Mouse (Mus musculus): Measurements from ENCODE around the gene Fxyd3.

Fxyd3 gene

DNA sequence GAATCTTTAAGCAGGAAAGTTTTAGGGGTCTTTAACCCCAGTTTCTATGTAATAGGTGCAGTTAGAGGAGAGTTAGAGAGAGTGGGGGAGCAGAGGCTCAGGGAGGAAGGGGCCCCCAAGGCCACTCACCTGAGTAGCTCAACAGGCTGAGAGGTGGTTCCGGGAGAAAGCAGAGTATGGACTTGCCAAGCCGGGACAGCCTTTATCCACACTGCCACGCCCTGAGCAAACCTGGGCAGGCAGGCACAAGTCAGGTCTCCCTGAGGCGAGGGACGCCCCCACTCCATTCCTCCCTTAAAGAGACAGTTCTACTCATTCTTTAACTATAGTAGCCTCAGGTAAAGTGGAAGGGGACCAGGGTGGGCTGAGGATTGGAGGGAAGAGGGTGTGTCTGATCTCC, at the start of gene Fxyd3:
Fxyd3 (minus strand) TSS at position 213 of the 400 bp plus-strand sequence.
- no peak for DNase-seq (ENCODE audit: low spot score in 2 of 2)

DNA sequence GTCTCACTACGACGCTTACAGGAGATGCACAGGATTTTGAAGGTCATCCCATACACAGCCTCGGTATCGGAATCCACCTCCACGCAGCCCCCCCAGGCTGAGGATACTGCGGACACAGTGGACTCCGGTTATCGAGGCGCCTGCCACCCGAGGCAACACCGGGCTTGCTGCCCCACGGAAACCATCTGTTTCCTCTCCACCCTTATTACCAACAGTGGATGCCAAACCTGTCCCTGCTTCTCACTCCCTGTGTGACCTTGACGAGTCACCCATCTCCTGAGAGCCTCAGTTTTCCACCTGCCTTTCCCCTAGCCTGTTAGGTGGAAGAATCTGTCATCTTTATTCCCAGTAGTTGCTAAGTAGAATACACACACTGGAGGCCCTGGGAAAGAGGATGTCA, 48.6 kb upstream of the Fxyd3 start:
- DNase-seq (ENCODE audit: low spot score in 2 of 2) = no peak

DNA sequence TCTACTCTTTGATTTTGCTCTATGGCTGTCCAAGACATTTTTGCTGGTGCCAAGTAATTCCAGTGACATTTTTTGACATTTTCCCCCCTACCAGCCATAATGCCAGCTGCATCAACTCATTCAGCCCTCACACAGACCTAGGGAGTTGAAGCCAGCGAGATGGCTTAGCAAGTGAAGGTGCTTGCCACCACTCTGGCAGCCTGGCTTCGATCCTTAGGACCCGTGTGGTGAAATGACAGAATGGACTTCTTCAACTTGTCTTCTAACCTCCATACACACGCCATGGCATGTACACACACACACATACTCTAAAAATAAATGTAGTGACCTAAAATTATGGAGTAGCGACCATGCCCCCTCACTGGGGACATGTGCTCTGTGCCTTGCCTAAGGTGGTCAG, 47.9 kb upstream of the Fxyd3 start:
- DNase-seq (ENCODE audit: low spot score in 2 of 2) = no peak

DNA sequence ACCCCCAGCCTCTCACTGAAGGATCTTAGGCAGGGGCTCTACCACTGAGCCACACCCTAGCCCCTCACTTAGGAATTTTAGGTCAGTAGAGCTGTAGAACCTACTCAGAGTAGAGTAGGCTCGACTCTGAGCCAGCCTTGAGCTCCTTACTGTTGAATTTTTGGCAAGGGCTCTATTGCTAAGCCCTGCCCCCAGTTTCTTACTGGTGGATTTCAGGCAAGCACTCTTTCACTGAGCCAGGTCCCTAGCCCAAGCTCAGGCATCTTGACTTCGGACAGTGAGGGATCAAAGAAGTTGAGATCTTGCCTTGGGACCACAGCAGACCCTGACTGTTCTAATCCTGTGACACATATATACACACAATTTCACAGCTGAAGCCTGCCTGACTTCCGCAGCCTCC, 47.2 kb upstream of the Fxyd3 start:
- DNase-seq (ENCODE audit: low spot score in 2 of 2) = no peak

DNA sequence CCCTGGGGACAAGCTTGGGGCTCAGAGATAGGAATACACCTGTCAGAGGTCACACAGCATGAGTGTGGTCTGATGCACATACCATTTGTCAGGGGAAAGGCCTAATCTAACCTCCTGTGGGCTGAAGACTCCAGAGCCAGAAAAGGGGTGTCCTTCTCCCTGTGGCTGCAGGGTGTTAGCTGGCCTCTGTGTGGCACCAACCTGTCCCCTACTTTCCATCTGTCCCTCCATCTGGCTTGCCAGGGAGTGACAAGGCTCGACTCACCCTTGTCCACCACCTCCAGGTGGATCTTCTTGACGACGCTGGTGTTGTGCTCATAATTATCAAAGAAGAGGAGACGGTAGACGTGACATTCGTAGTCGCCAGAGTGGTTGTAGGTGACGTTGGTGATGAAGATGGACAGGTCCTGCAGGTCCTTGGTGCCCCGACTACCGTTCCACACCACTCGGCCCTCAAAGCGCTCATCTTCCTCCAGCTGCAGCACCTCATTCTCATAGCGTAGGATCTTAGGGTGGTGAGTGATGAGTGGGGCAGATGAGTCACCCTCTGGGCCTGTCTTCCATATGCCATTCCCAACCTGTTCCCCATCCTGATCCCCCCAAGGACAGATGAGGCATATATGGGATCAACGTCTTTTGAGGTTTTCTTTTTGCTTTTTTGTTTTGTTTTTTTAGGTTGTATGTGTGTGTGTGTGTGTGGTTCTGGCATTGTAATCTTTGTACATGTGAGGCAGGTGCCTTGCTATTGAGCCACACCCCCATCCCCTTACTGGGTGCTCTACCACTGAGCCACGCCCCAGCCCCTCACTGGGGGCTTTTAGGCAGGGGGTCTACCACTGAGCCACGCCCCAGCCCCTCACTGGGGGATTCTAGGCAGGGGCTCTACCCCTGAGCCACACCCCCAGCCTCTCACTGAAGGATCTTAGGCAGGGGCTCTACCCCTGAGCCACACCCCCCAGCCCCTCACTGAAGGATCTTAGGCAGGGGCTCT, 46.4 kb upstream of the Fxyd3 start:
- DNase-seq (ENCODE audit: low spot score in 2 of 2) = no peak

DNA sequence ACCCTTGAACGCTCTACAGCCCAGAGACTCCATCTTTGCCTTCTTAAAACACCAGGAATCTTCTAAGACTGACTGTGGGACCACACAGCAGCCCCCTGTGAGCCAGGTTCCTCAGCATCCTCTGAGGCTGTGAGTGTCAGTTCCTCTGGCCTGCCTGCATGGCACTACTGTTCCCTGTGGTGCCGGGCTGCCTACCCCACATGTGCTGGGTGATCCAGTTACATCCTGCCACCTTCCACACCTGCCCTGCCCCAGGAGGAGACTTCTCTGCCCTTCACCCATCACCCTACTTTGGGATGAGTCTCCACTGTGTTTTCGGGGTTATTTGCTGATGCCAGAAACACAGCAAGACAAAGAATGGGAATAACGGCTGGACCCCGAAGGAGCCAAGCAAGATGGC, 43.1 kb upstream of the Fxyd3 start:
- no peak for DNase-seq (ENCODE audit: low spot score in 2 of 2)

DNA sequence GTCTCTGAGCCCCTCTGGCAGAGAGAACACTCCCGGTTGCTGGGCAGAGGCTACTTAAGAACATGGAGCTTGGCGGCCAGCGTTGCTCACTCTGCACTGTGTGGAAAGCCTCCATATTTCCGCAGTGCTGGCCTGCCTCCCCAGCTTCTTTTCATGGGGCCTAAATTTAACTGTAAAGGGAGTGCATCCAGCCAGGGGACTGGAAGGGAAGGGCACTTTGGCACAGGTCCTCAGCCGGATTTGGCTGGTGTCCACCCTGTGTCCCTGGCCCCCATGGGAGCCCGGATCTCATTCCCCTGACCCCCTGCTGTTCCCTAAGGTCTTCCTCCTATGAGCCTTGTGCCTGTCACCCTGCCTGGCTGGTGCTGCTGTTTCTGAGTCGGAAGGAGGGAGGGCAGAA, 42.0 kb upstream of the Fxyd3 start:
- no peak for DNase-seq (ENCODE audit: low spot score in 2 of 2)

DNA sequence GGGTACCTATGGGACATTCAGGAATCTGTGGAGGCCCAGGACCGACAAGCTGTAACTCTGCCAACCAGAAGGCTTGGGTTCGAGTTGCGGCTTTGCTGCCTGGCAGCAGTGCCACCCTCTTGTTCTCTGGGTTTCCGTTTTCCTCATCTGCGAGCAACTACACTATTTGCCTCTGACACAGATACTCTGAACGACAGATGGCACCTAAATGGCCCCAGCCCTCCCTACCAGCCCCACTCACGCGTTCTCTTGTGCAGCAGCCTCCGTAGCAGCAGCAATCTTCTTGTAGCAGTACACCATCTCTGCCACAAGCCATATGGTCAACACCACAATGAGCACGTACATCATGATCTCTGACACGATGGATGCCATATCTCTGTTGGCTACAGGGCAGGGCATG, 41.0 kb upstream of the Fxyd3 start:
- no peak for DNase-seq (ENCODE audit: low spot score in 2 of 2)

DNA sequence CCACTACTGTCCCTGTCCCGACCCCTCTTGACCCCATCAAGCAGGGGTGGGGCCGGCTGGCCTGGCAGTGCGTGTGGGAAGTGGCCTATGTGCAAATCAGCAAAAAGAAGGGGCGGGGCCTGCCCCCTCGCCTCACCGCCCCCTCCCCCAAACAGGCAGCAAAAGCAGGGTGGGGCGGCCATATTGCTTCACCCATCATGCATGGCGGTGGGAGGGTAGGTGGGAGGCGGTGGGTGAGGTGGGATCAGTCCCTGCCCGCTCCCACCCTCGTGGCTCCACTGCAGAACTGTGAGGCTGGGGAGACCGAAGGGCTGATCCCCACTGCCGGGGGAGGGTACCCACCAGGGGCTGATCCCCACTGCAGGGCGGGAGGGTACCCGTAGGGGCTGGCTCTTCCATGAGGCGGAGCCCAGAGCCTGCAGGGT, 40.2 kb upstream of the Fxyd3 start:
- no peak for DNase-seq (ENCODE audit: low spot score in 2 of 2)

DNA sequence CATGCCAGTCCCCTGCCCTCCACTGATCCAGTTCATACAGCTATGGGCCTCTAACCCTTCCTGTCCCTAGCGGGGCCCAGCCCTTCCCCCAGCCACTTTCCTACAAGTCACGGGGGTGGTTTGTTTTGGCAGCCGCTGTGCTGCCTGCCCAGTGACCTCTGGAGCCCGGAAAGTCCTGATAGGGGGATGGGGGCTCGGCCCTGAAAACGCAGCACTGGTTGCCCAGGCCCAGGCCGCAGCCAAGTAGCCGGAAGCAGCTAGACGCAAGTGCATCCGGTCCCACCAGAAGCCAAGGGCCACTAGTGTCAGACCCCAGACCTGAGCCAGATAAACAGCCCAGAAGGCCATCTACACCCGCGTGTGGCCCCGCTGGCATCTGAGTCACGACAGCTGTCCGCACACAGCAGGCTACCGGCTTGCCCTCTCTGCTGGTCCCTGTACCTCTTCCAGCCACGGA, 39.1 kb upstream of the Fxyd3 start:
- DNase-seq (ENCODE audit: low spot score in 2 of 2) = no peak

DNA sequence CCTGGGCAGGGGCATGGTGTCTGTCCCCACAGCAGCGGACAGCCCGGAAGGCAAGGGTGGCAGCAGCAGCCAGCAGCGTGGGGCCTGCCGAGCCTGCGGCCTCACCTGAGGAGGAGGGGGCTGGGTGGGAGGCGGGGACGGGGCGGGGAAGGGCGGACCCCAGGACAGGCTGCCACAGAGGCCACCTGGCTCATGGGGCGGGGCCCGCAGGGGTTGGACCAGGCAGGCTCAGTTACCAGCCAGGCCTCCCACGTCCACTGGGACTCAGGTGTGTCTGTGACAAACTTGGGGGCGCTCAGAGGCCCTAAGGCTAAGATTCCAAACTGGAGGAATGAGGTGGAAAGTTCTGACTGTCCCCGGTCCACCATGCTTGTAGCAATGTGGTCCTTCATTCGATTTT, 38.7 kb upstream of the Fxyd3 start, which contains the start of gene Hpn:
Hpn (minus strand) TSS at position 109 of the 400 bp plus-strand sequence.
- no peak for DNase-seq (ENCODE audit: low spot score in 2 of 2)

DNA sequence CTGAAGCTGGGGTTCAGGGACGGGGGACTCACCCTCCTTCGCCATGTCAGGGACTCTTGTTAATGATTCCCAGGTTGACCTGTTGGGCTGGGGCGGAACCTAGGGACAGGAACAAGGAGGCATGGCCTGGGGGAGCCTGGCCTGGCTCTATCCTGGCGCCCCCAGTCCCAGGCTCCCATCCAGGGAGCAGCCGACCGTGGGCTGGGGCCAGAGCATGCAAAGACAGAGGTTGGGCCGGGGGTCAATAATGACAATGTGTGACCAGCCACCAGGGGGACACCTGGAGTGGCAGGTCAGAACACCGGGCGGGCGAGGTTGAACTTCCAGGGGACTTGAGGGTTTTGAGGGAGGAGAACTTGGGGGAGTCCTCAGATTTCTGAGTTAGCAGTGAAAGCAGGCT, 38.1 kb upstream of the Fxyd3 start:
- DNase-seq (ENCODE audit: low spot score in 2 of 2) = no peak

DNA sequence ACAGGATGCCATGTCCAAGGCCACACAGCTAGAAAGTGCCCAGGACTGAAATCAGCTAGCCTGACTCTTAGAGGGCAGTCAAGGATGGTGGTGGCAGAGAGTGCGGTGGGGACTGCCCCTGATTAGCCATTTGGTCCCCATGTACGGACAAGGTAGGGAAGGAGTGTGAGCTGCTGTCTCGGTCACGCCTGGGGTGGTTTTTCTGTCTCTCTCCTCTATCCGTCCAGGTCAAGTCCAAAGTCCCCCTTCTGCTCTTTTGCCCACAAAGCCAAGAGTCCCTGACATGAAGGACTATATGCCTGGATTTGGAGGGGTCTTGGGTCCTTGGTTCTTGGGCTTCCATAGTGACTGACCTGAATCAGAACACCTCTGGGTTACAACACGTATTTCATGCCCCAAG, 37.3 kb upstream of the Fxyd3 start:
- DNase-seq (ENCODE audit: low spot score in 2 of 2) = no peak

DNA sequence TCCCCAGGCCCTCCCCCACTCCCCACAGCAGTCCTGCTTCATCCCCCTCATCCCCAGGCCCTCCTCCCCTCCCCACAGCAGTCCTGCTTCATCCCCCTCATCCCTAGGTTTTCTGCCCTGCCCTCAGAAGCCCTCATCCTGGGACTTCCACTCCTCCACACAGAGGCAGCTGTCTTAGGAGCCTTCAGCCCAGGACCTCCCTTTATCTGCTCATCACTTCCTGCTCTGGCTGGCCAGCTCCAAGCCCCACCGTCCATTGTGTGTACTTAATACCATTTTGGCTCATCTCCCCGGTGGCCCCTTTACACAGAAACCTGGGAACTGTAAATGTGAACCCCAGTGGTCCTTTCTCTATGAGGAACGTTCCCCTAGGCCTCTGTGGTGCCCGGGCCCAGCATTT, 35.5 kb upstream of the Fxyd3 start:
- DNase-seq (ENCODE audit: low spot score in 2 of 2) = no peak

DNA sequence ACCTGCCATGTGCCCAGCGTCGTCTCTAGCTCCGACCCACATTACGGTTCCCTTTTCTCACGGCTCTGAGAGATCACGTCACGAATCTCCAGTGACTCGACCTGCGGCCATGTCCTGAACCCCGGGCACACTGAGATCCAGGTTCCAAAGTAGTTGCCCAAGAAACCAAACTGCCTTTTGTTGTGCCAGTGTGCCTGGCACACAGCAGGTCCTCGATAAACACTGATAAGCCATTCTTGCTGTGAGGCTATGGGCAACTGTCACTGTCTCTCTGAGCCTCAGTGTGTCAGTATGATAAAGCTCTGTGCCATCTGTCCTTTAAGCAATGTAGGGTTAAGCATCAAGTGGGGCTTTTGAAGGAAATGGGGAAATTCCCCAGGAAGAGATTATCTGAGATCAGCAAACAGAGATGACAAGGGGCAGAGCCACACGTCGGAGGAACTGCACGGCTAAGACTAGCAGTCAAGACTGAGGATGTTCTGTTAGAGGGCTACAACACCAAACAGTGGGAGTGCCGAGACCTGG, 34.4 kb upstream of the Fxyd3 start:
- DNase-seq (ENCODE audit: low spot score in 2 of 2) = no peak

DNA sequence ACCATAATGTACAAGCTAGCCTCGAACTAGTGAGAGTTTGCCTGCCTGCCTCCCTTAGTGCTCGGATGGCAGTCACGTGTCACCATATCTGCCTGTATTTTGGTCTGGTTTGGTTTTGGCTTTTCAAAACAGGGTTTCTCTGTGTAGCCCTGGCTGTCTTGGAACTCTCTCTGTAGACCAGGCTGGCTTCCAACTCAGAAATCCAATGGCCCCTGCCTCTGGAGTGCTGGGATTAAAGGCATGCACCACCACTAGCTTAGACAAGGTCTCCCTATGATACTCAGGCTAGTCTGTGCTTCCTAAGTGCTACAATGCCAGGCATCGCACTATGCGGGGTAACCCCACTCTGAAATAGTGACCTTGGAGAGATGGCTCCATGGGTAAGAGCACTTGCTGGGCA, 33.3 kb upstream of the Fxyd3 start:
- no peak for DNase-seq (ENCODE audit: low spot score in 2 of 2)

DNA sequence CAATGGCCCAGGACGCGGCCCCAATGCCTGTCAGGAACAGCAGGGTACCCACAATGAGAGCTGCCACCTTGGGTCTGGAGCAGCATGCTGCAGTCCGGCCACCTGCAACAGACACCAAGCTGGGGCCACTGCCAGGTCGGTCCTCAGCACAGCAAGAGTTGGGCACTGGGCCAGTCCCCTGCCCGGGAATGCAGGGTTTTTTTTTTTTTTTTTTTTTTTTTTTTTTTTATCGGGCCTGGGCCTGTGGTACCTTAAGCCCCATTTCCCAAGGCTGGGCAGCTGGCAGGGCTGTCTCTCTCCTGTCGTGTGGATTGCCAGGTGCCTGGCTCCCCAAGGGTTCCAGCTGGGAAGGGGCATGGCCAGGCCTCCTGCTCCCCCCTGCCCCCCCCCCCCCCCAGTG, 32.6 kb upstream of the Fxyd3 start:
- DNase-seq (ENCODE audit: low spot score in 2 of 2) = no peak

DNA sequence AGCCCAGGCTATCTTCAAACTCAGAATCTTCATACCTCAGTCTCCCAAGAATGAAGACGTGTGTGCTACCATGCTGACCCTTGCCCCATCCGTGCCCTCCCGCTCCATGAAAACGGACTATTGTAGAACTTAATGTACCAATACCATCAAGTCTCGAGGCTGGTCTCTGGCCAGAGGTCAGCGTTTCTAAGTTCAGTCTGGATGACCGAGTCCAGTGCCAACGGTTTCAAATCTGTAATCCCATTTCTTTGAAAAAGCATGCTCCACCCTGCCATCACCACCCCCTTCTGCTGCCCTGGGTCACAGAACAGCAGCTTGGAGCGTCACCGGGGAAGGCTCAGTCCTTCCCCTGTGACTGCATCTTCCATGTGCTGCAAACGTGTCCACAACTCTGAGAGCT, 31.3 kb upstream of the Fxyd3 start:
- no peak for DNase-seq (ENCODE audit: low spot score in 2 of 2)

DNA sequence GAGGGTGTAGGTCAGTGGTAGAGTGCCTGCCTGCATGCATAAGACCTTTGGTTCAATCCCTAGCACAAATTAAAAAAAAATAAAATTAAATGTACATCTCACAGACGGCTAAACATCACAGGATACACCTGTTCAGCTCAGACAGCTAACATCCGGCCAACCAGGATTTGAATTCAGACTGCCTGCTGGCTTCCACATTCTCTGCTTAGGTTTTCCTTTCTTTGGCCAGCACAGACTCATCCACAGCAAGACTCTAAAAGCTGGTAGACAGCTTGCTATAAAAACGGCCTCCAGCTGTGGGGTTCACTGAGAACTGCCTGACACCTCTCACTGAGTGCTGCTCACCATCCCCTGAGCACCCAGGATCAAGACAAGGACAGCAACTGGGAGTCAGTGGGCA, 29.7 kb upstream of the Fxyd3 start:
- DNase-seq (ENCODE audit: low spot score in 2 of 2) = no peak

DNA sequence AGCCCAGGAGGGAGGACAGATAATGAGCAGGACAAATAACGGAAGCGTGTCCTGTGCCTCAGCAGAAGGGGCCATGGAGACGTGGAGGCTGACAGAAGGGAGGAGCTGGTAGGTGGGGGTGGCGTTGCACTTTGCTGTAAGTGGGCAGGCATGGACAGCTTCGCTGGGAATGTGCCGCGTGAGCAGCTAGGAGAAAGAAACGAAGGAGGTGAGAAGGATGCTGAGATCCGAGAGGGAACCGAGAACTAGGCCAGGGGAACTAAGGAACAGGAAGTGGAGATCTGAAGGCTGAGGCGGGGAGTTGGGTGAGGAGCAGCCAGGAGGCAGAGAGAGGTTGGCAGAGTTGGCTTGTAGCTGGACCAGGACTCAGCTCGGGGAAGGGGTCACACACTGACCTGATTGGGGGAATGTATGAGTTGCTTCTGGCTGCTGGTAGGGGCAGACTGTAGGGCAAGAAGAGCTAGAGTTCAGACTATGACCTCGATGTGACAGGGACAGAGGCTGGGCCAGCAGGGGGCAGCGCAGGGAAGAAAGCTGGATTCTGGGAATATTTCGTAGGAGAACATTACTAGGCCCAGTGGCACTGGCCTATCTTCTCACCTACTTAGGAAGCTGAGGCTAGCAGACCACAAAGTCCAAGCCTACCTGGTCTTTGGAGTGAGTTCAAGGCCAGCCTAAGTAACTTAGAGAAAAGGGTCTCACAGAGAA, 28.7 kb upstream of the Fxyd3 start:
- DNase-seq (ENCODE audit: low spot score in 2 of 2) = no peak

DNA sequence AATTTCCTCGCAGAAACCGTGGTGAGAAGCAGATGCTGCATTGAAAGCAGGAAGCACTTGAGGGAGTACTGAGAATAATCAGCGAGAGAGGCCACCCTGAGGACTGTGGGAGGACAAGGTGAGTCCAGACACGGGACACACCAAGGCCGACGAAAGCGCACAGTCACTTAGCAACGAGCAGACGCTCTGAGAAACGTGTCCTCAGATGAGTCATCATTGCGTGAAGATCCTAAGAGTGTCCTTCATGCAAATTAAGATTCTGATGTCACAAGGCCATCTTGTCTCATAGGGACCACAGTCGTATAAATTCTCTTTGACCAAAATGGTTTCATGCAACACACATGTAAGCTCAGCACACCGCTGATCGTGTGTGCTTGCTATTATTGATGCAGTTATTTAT, 24.3 kb upstream of the Fxyd3 start:
- DNase-seq (ENCODE audit: low spot score in 2 of 2) = no peak

DNA sequence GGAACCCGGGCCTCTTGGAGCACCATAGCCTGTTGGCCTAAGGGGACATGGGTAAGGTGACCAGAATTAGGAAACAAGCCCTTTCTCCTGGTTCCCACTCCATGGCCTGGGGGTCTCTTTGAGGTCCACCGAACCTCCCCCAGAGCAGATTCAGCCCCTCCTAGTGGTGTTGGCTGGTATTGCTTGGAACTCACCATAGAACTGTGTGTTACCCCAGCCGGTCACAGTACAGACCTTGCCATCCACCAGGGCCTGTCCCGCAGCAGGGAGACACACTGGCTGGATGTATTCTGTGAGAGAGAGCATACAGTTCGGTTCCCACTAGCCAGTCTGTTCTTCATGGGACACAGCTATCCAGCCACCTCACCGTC, 23.1 kb upstream of the Fxyd3 start:
- no peak for DNase-seq (ENCODE audit: low spot score in 2 of 2)

All from thymus, postnatal 10 days (tissue).